Mouse (Mus musculus) lung, postnatal 0 days (tissue): ENCODE results near the gene Nras. TPM values are rescaled to one million over a fixed set of nuclear protein-coding genes. Genes with fewer than 3 reads are reported as not detected.

Source experiments
- ATAC-seq: fragments of 200-750 bp; cut with Nextera tagmentation; 2 replicates; pipeline ENCODE4 v1.8.0; 2017; ENCODE audit warnings: moderate library complexity
- DNase-seq: peaks from one replicate; pipeline ENCODE4 v3.0.0-alpha.2; 2016; ENCODE audit warnings: low spot score
- H3K27ac ChIP-seq: fragments of 300-500 bp; sonication (generic); 2 replicates; pipeline ENCODE4 v1.5.1; 2014; ENCODE audit warnings: antibody characterized with exemption, mild to moderate bottlenecking, low read length, mixed read lengths
- H3K27me3 ChIP-seq: fragments of 300-500 bp; sonication (generic); replicated peaks from 2 replicates; pipeline ENCODE4 v1.6.1; 2014; ENCODE audit warnings: low read length, mixed read lengths; ENCODE audit not compliant: insufficient read depth
- H3K36me3 ChIP-seq: fragments of 300-500 bp; sonication (generic); 2 replicates; pipeline ENCODE4 v1.6.1; 2014; ENCODE audit warnings: low read length, mixed read lengths; ENCODE audit not compliant: insufficient read depth
- H3K4me1 ChIP-seq: fragments of 300-500 bp; sonication (generic); 2 replicates; pipeline ENCODE4 v1.6.1; 2014; ENCODE audit warnings: antibody characterized with exemption, low read depth, low read length, mixed read lengths; ENCODE audit not compliant: insufficient read depth
- H3K4me2 ChIP-seq: fragments of 300-500 bp; sonication (generic); replicated peaks from 2 replicates; pipeline ENCODE4 v1.6.1; 2014; ENCODE audit warnings: low read depth, mild to moderate bottlenecking, low read length, moderate library complexity, mixed read lengths
- H3K4me3 ChIP-seq: fragments of 300-500 bp; sonication (generic); 2 replicates; pipeline ENCODE4 v1.5.1; 2014; ENCODE audit warnings: low read depth, low read length
- H3K9ac ChIP-seq: fragments of 300-500 bp; sonication (generic); replicated peaks from 2 replicates; pipeline ENCODE4 v1.6.1; 2014; ENCODE audit warnings: low read depth, mild to moderate bottlenecking
- H3K9me3 ChIP-seq: fragments of 300-500 bp; sonication (generic); 2 replicates; pipeline ENCODE4 v1.6.1; 2016; ENCODE audit warnings: low read length, mixed read lengths
- CTCF ChIP-seq: IDR thresholded peaks from 2 replicates; pipeline ENCODE4 v1.5.1; 2016; ENCODE audit warnings: antibody characterized with exemption, mild to moderate bottlenecking
- EP300 ChIP-seq: IDR thresholded peaks from 2 replicates; pipeline ENCODE4 v1.6.1; 2016; ENCODE audit warnings: antibody characterized with exemption, mild to moderate bottlenecking, control low read depth
- WGBS: fragments of 180-500 bp; shearing (Covaris S2); extraction: QIAGEN DNeasy Blood & Tissue Kit; methylation state at CpG from one replicate; pipeline ENCODE4 v1.1.7; 2014; 5-methylcytosine and 5-hydroxymethylcytosine counted together
- polyA plus RNA-seq: library from polyadenylated mRNA; unstranded; fragments of >200 nt; fragmentation: Nextera tagmentation; extraction: Ambion mirVana; gene quantifications from 2 replicates; pipeline ENCODE4 v1.2.1, GENCODE M21; 2015

Nras gene
- polyA plus RNA-seq, 1 experiment from 2014 or later = 48.0 TPM

DNA sequence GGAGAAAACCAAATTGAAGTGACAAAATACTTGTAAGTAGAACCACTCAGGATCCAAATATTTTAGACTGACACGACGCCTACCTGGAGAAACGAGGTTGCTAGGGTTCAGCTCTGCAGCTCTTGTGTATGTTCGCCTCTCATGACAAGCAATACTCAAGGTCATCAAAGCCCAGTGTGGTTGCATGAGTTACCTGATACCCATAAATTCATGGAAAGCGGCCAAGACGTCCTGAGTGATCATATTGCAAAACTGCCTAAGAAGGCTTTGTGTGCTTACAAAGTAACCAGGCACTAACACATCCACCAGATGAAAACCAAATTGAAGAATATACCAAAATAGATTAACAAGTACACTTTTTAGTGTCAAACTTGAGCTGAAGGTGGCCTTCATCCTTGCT lies 10.9 kb downstream of the Nras start:
- DNase-seq (no peak), ATAC-seq (no peak)
- Histone ChIP-seq H3K4me3 (no peak overlapping the region), H3K27me3 (no peaks in the 10 kb centered on the region), H3K36me3 (peaks cover 27% of the 10 kb centered on the region), H3K27ac (no peak overlapping the region), H3K9me3 (no peaks in the 10 kb centered on the region), H3K4me2 (no peak overlapping the region), H3K9ac (no peak overlapping the region), H3K4me1 (no peaks in the 10 kb centered on the region)
- TF ChIP-seq EP300 = no peak
- no peak for TF ChIP-seq CTCF
- WGBS = 85% methylated on average over 6 of the region's 6 CpGs

DNA sequence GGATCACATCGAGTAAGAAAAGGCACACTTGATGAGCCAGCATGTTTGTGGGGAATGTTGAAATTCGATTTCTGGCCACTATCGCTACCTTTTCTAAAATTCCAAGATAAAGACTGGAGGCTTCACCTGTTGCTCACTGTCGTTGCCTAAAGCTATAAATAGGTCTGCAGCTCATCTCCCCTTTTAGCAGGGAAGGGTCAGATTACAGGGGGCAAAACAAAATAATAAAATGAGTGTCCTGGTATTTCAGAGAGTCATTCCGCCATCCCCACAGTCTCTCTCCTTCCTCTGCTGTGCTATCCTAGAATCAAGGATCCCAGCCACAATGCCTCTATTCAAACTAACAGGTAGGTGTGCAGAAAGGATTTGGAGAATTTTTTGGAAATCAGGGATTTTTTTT lies 15.7 kb downstream of the Nras start, which contains the start of gene Ampd1:
TSS of gene Ampd1 (plus strand) at position 244 of the 400 bp plus-strand sequence.
- Histone ChIP-seq H3K9me3 (no peaks in the 10 kb centered on the region), H3K27me3 (no peaks in the 10 kb centered on the region), H3K4me3 (no peak within 1 kb of the TSS), H3K27ac (no peak within 1 kb of the TSS), H3K36me3 (no peaks in the 10 kb centered on the region), H3K4me2 (no peak within 1 kb of the TSS), H3K9ac (no peak within 1 kb of the TSS), H3K4me1 (no peaks in the 10 kb centered on the region)
- DNase-seq (no peak), ATAC-seq (no peak)
- no peak for TF ChIP-seq CTCF
- no peak for TF ChIP-seq EP300
- 57% methylated on average over 5 of the region's 5 CpGs for WGBS

DNA sequence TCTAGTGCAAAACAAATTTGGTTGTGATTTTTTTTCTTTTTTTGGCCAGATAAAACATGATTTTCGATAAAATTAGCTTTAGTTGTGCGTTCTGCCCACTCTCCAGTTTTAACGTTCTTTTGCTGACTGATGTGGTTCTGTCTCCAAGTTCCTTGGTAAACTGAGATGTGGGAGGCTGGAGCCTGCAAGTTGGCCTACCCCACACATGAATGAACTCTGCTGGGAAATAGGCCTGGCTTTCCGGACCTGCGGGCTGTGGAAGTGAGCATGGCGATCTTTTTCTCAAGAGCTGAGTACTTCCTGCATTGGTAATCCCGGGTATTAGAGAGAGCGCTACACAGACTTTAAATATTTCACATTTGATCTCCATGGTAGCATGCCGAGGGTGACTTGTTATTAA lies 17.8 kb downstream of the Nras start:
- WGBS = 83% methylated on average over 9 of the region's 9 CpGs

DNA sequence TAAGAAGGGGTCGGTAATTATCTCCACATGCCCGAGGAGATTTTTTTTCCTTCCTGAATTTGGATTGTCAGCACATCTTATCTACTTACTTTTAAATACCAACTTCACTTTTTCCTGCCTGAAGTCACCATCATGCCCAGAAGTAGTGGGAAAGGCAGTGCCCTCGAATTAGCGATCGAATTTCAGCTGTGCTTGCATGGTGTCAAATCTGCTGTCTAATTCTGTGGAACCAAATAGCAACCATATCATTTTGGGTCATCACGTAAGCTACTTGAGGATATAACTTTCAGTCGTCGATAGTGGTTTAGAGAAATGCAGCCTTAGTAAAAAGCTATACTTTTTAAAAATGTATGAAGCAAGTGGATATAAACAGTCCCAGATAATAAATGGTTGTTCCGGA lies 18.4 kb downstream of the Nras start:
- no peak overlapping the region for H3K27ac ChIP-seq
- TF ChIP-seq CTCF (no peak), EP300 (no peak)
- H3K4me1 ChIP-seq = no peaks in the 10 kb centered on the region
- ATAC-seq = no peak
- H3K27me3 ChIP-seq = no peaks in the 10 kb centered on the region
- no peak overlapping the region for H3K9ac ChIP-seq
- no peaks in the 10 kb centered on the region for H3K36me3 ChIP-seq
- H3K4me2 ChIP-seq = no peak overlapping the region
- no peak for DNase-seq
- H3K4me3 ChIP-seq = no peak overlapping the region
- H3K9me3 ChIP-seq = no peaks in the 10 kb centered on the region
- 88% methylated on average over 9 of the region's 9 CpGs for WGBS

More for the DNA sequence above, 17.8 kb downstream of the Nras start:
- no peak overlapping the region for H3K9ac ChIP-seq
- H3K4me1 ChIP-seq = no peaks in the 10 kb centered on the region
- no peaks in the 10 kb centered on the region for H3K9me3 ChIP-seq
- H3K27ac ChIP-seq = no peak overlapping the region
- no peak overlapping the region for H3K4me3 ChIP-seq
- TF ChIP-seq EP300 (no peak), CTCF (no peak)
- H3K4me2 ChIP-seq = no peak overlapping the region
- H3K27me3 ChIP-seq = no peaks in the 10 kb centered on the region
- no peaks in the 10 kb centered on the region for H3K36me3 ChIP-seq
- DNase-seq (no peak), ATAC-seq (no peak)

DNA sequence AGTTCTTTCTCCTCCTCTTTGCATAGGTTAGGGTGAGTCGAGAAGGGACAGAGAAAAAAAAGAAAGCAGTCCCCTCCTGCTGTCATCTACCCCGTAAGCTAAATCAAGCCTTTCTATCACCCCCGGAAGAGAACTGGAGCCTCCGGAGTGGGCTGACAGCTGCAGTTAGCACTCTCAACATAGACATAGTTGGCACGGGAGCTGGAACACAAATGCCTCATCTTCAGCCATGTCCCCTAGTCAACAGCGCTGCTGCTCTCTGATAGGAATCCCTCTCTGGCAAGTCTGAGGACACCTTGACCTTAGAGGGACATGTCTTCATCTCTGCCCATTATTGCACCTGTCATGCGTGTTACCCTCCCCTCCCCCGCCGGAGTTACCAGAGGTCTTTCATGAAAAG lies 21.2 kb downstream of the Nras start:
- Histone ChIP-seq H3K4me2 (no peak overlapping the region), H3K4me3 (no peak overlapping the region), H3K9ac (no peak overlapping the region), H3K36me3 (no peaks in the 10 kb centered on the region), H3K9me3 (no peaks in the 10 kb centered on the region), H3K27me3 (no peaks in the 10 kb centered on the region), H3K27ac (no peak overlapping the region), H3K4me1 (no peaks in the 10 kb centered on the region)
- TF ChIP-seq EP300 = no peak
- TF ChIP-seq CTCF = no peak
- 82% methylated on average over 9 of the region's 9 CpGs for WGBS
- ATAC-seq (no peak), DNase-seq (no peak)

DNA sequence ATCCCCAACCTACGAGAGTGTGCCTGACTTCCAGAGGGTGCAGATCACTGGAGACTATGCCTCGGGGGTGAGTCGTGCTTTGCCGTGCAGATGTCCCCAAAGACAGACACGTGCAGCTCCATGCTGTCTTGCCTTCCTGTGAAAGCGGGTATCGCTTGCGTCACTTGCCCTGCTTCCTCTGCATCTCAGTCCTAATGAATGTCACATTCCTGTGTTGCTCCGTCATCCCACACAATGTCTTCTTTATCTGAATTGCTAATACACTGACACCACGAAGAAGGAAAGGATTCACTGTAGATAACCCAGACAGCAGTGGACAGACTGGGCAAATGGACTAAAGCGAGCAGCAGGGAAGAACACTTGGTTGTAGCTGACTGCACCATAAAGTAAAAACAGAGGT lies 23.0 kb downstream of the Nras start:
- no peaks in the 10 kb centered on the region for H3K27me3 ChIP-seq
- no peaks in the 10 kb centered on the region for H3K36me3 ChIP-seq
- ATAC-seq (no peak), DNase-seq (no peak)
- no peak overlapping the region for H3K9ac ChIP-seq
- H3K4me1 ChIP-seq = no peaks in the 10 kb centered on the region
- H3K4me2 ChIP-seq = no peak overlapping the region
- no peak overlapping the region for H3K27ac ChIP-seq
- TF ChIP-seq EP300 (no peak), CTCF (no peak)
- WGBS = 67% methylated on average over 11 of the region's 11 CpGs
- H3K9me3 ChIP-seq = no peaks in the 10 kb centered on the region
- H3K4me3 ChIP-seq = no peak overlapping the region

DNA sequence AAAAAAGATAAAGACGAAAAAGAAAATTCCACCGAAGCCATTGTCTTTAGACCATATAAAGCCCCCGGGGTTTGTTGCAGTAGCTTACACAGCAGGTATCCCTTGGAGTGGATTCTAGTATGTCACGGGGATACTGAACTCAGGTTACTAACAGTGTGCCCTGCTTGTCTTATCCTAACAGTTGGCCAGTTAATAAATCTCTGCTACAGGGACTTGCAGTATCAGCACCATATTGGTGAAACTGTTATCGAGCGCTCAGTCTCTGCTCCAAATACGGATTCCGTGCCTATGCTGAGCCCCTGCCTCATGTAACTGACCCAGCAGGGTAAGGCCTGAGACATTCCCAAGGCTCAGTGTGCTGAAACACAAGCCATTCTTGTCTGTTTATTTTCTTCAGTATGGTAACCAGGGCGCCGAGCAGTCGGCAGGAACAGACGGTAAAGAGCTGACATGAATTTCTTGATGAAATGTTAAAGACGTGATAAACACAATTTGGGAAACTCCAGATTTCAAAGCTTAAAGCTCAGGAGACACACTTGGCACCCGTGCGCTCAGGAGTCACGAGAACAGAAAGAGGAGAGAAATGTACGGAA lies 23.9 kb downstream of the Nras start:
- WGBS = 73% methylated on average over 17 of the region's 17 CpGs
- H3K27ac ChIP-seq = no peak overlapping the region
- no peaks in the 10 kb centered on the region for H3K4me1 ChIP-seq
- H3K4me3 ChIP-seq = no peak overlapping the region
- TF ChIP-seq CTCF = no peak
- TF ChIP-seq EP300 = no peak
- H3K9me3 ChIP-seq = no peaks in the 10 kb centered on the region
- no peaks in the 10 kb centered on the region for H3K27me3 ChIP-seq
- H3K4me2 ChIP-seq = no peak overlapping the region
- no peak for ATAC-seq
- H3K9ac ChIP-seq = no peak overlapping the region
- H3K36me3 ChIP-seq = no peaks in the 10 kb centered on the region
- DNase-seq = no peak
